Mouse (Mus musculus) ZHBTc4 (cell line): ENCODE results near the gene Cftr.

Source experiments
- DNase-seq: peaks from one replicate; pipeline ENCODE4 v3.0.0-alpha.2; 2011; ENCODE audit warnings: low read depth, low spot score

The Cftr gene

DNA sequence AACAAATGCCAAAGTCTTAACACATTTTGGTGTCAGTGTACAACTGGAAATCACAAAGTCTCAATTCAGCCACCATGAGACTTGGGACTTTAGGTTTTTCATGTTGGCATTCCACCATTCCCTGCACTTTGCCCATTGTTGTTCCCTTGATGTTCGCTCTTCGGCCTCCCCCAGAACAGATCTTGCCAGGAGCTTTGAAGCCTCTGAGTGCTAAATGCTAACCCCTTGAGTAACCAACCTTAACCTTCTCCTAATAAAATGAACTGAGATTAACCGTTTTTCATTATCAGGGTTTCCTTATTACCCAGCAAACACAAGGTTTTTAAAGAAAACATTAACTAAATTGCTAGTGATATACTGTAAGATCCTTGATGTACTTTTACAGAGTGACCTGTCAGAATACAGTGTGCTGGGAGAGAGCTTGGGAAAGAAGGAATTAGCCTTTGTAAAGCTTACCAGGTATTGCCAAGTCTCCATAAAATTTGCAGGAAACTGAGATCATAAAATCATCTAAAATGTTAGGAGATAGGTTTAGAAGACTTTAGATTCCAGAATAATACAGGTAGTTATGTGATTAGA, 144.0 kb downstream of the Cftr start:
- no peak for DNase-seq

DNA sequence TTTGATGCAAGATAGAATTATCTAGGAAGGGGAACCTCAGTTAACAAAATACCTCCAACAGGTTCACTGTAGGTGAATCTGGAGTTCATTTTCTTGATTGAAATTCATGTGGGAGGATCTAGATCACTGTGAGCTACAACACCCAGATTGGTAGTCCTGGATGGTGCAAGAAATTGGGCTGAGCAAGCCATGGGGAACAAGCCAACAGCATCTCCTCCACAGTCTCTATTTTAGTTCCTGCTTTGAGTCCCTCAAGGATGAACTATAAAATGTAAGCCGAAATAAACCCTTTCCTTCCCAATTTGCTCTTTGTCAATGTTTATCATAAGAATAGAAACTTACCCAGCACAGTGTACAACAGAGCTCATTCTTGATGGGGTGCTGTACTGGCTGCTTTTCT, 152.5 kb downstream of the Cftr start:
- DNase-seq, result no peak

DNA sequence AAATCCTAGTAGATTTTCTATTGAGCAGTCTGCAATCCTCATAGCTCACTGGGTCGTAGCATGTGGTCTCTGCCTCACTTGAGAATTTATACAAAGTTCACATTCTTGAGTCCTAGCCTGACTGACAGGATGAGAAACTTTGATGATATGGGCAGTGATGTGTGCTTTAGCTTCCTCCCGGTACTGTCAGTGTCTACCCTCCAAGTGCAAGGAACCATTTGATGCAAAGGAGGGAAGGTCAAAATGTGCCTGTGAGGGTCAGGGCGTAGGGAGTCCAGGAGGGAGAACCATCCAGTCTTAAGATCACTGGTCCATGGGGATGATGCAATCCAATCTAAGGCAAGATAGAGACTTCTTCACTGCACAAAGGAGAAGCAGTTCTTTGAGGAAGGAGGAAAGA, 164.9 kb downstream of the Cftr start:
- DNase-seq, result no peak

DNA sequence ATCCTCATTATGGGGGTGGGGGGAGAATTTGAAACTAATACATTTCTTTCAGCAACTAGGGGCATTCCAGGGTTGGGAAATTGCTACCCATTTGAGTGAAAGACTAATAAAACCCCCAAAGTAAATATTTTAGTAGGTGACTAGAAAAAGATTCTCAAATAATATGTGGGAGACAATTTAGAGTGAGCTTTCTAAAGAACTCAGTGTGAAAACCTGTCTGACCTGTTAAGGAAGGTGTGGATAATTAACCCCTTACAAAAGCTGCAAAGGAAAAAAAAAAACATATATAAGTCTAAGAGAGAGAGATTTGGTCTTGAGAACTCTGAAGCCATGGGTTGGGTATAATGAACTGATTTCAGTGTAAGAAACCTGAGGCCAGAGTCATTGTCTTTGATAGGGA, 167.8 kb downstream of the Cftr start:
- DNase-seq, result no peak

DNA sequence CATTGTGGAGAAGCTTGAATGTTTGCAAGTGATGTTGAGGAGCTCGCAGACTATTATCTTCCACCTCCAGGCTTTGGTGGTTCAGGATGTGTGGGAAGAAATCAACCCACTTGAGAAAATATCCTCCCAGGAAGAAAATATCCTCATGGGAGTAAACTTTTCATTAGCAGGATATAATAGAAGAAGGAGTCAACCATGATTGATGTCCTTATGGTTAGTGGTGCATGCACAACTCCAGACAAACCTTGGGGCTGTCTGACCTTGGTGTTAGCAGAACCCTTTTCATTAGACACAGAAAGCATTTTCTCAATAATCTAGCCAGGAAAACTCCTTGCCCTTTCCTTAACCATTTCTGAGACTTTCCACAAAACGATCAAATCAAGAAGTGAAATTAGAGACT, 173.8 kb downstream of the Cftr start:
- no peak for DNase-seq

DNA sequence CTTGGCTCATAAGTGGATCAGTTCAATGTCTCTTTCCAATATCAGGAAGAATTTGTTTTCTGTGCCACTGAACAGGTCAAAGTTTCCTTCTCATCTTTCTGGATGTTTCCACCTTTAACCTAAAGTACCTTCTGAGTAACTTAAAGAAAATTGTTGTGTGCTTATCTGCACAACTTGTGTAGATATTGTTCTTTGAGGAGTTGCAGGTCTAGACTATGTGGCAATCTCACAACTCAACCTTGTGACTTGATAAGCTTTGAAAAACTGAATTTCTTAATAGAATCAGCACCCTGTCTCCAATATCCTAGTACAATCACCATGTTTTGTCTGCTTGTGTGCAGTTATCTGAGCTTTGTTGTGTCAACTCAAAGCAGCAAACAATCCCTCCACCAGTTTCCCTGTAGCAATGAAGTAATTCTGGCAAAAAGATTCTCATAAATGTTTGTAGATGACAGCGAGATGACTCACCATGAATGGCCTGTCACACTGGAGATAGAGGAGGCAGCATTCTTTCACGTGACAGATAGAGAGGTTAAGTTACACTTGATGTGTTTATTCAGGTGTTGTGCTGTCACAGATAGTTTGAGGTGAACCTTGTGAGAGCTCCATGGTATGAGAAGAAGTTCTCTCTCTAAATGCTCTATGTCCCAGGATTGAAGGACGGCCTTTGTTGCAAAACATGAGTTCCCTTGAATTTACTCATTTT, 178.8 kb downstream of the Cftr start:
- DNase-seq, result no peak

DNA sequence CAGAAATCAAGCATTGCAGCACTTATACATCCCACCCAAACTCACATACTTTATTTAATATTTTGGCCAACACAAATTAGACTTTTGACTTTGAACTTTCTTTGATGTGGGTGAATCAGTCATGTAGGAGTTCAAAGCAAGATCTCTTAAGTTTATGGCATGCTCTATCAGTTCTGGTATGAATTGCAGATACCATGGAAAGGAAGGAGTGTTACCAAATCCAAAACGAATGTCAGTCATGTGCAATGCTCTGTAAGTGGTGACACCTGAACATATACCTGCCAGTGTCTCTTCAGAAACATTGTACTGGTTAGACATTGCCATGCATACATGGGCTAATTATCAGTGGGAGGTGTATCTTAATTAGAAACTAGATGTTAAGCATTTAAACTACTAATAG, 189.7 kb downstream of the Cftr start:
- no peak for DNase-seq

DNA sequence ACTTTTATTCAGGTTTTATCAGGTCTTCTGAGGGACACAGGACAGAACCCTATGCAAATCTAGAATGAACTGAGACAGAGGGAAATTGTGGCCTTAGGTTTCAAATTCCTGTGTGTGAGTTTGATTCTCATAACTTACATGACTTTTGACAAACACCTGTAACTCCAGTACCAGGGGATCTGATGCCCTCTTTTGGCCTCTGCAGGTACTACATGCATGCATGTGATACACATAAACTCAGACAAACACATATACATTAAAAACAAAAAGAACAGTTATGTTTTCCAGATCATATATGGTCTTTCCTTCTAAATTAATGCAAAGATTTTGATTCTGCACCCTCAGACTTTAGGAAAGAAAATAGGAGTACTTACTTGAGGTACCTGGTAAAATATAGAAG, 190.5 kb downstream of the Cftr start:
- DNase-seq, result peak; percentile 19

DNA sequence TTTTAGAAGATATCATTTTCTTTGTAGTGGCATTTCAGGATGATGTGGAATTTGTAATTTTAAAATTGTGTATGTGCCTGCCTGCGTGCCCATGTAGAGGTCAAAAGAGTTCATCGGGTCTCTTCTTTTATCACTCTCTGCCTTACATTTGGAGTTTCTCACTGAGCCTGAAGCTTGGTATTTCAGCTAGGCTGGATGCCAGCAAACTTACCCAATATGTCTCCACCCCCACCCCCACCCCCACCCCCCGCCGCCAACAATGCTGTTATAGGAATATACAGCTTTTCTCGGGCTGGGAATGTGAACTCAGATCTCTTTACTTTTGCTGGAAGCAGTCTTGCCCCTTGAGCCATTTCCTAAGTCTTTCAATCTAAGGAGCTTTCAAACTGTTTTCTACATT, 191.7 kb downstream of the Cftr start:
- no peak for DNase-seq

DNA sequence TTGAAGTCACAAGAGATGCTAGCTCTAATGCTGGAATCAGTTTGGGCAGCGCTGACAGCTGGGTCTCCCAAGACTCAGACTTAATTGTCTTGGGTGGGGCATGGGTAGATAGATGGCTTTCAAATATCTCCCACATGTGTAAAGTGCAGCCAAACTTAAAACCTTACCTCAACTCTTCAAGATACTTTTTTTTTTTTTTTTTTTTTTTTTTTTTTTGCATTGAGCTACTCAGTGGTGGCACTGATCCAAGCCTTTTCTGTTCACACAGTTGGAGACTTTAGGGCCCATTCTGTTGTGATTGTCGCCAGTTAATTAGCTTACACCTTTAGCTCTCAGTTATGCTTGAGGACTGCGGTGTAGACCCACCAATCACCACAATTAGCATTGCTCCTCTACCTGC, 198.6 kb downstream of the Cftr start:
- no peak for DNase-seq

DNA sequence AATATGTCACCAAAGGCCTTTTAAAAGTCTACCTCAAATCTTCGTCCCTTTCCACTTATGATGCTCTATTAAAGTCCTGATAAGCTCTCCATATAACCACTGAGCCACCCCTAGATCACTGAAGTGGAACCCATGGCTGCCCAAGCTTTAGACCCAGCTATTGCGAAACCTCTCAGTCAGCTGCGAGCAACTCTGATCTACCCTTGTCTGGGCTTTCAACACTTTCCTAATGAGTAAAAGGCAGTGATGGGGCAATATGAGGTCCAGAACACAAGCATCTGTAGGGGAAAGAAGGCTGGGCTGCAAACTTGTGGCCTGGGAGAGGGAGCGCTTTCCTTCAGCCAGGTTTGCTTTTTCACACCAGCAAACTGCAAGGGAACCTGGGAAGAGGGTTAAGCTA, 199.2 kb downstream of the Cftr start:
- no peak for DNase-seq
